Mouse (Mus musculus) spleen, embryonic (tissue): Measurements from ENCODE around the gene Mov10l1.

Experiments used
- CTCF ChIA-PET: fragments of 350-600 bp; sonication (Branson Sonifier 250); formaldehyde crosslinking; loops from one replicate; lab custom pipeline; 2022; lab: Charles Lee

The Mov10l1 gene

GRCm38 (mm10) chr15:89007781-89008180, 25.1 kb downstream of the Mov10l1 start:
- CTCF ChIA-PET: interaction anchor here (0.6 kb wide), 1 partner anchor 203 kb away, joined by 5 read pairs; no protein-coding TSS in a partner anchor

- CTCF ChIA-PET: no interaction called here
Measured at GRCm38 (mm10) chr15:89016722-89017121, 34.0 kb downstream of the Mov10l1 start.

GRCm38 (mm10) chr15:89020085-89020484, 37.4 kb downstream of the Mov10l1 start:
- CTCF ChIA-PET: no interaction called here

GRCm38 (mm10) chr15:89020492-89020891, 37.8 kb downstream of the Mov10l1 start:
- CTCF ChIA-PET: no interaction called here

- CTCF ChIA-PET: no interaction called here
Measured at GRCm38 (mm10) chr15:89044381-89044780, 61.7 kb downstream of the Mov10l1 start.

GRCm38 (mm10) chr15:89046356-89046755, 63.6 kb downstream of the Mov10l1 start:
- CTCF ChIA-PET: no interaction called here

- CTCF ChIA-PET: no interaction called here
Measured at GRCm38 (mm10) chr15:89054666-89055065, 72.0 kb downstream of the Mov10l1 start.

- CTCF ChIA-PET: no interaction called here
Measured at GRCm38 (mm10) chr15:89058736-89059135, 76.0 kb downstream of the Mov10l1 start.

GRCm38 (mm10) chr15:89059161-89059931, 76.6 kb downstream of the Mov10l1 start, which contains the start of gene Panx2:
TSS of gene Panx2 (plus strand) at chr15:89059734.
- CTCF ChIA-PET: no interaction called here

GRCm38 (mm10) chr15:89060032-89060681, 77.4 kb downstream of the Mov10l1 start:
- CTCF ChIA-PET: no interaction called here

- CTCF ChIA-PET: no interaction called here
Measured at GRCm38 (mm10) chr15:89060811-89061460, 78.2 kb downstream of the Mov10l1 start.

- CTCF ChIA-PET: no interaction called here
Measured at GRCm38 (mm10) chr15:89061761-89062517, 79.2 kb downstream of the Mov10l1 start.

GRCm38 (mm10) chr15:89062518-89062910, 79.8 kb downstream of the Mov10l1 start:
- CTCF ChIA-PET: no interaction called here

- CTCF ChIA-PET: no interaction called here
Measured at GRCm38 (mm10) chr15:89063001-89063400, 80.3 kb downstream of the Mov10l1 start.

GRCm38 (mm10) chr15:89063536-89063935, 80.8 kb downstream of the Mov10l1 start:
- CTCF ChIA-PET: no interaction called here

GRCm38 (mm10) chr15:89064891-89065290, 82.2 kb downstream of the Mov10l1 start:
- CTCF ChIA-PET: no interaction called here

- CTCF ChIA-PET: no interaction called here
Measured at GRCm38 (mm10) chr15:89067609-89068008, 84.9 kb downstream of the Mov10l1 start.

GRCm38 (mm10) chr15:89068226-89068625, 85.5 kb downstream of the Mov10l1 start:
- CTCF ChIA-PET: no interaction called here

- CTCF ChIA-PET: no interaction called here
Measured at GRCm38 (mm10) chr15:89069336-89069840, 86.7 kb downstream of the Mov10l1 start.

GRCm38 (mm10) chr15:89070606-89071005, 87.9 kb downstream of the Mov10l1 start:
- CTCF ChIA-PET: no interaction called here

GRCm38 (mm10) chr15:89073993-89074603, 91.4 kb downstream of the Mov10l1 start:
- CTCF ChIA-PET: no interaction called here
